Mouse (Mus musculus) heart, postnatal 36 days (tissue): ENCODE data around the gene Dip2b. TPM values are rescaled to one million over a fixed set of nuclear protein-coding genes. Genes with fewer than 3 reads are reported as not detected.

Experiments used
- DNase-seq, 2 experiments: peaks; one replicate each; pipeline ENCODE4 v3.0.0; 2021 to 2022
- intact Hi-C: fragments of 180-260 bp; cut with DNase I; formaldehyde crosslinking; loops from one replicate; pipeline ENCODE4 v1.15.1; 2025
- total RNA-seq, 2 experiments: library from RNA; stranded (reverse); gene quantifications; 2 replicates each; pipeline ENCODE4 v1.2.3; 2021

Gene Dip2b
- total RNA-seq, 2 experiments from 2014 or later = 21.0 to 21.5 TPM

- intact Hi-C loops = no loop called here
- peak in 1 of 2 experiments; percentile 24 for DNase-seq
Measured at GRCm38 (mm10) chr15:100167791-100168190, 129.3 kb downstream of the Dip2b start.

- DNase-seq = peak; percentile 33 to 51
- intact Hi-C loops = no loop called here
Measured at GRCm38 (mm10) chr15:100168191-100168606, 129.7 kb downstream of the Dip2b start.

- intact Hi-C loops = no loop called here
- no peak for DNase-seq
Measured at GRCm38 (mm10) chr15:100175176-100175575, 136.7 kb downstream of the Dip2b start.

GRCm38 (mm10) chr15:100177167-100177566, 138.7 kb downstream of the Dip2b start:
- no peak for DNase-seq
- intact Hi-C loops = no loop called here

GRCm38 (mm10) chr15:100177575-100177974, 139.1 kb downstream of the Dip2b start:
- no peak for DNase-seq
- intact Hi-C loops = no loop called here

- intact Hi-C loops = no loop called here
- DNase-seq = no peak
Measured at GRCm38 (mm10) chr15:100178487-100178886, 140.0 kb downstream of the Dip2b start.

- intact Hi-C loops = no loop called here
- DNase-seq = no peak
Measured at GRCm38 (mm10) chr15:100179685-100180084, 141.2 kb downstream of the Dip2b start.

- no peak for DNase-seq
- intact Hi-C loops = no loop called here
Measured at GRCm38 (mm10) chr15:100180221-100180620, 141.8 kb downstream of the Dip2b start.

- DNase-seq = no peak
- intact Hi-C loops = no loop called here
Measured at GRCm38 (mm10) chr15:100181841-100182240, 143.4 kb downstream of the Dip2b start.

GRCm38 (mm10) chr15:100182526-100183280, 144.2 kb downstream of the Dip2b start:
- no peak for DNase-seq
- intact Hi-C loops = no loop called here

- intact Hi-C loops = no loop called here
- DNase-seq = no peak
Measured at GRCm38 (mm10) chr15:100183510-100183909, 145.0 kb downstream of the Dip2b start.

GRCm38 (mm10) chr15:100184821-100185496, 146.5 kb downstream of the Dip2b start:
- intact Hi-C loops = loop anchor here (5.0 kb wide), 1 partner anchor 148 kb away; the partner anchor contains the start of gene Dip2b
- DNase-seq = no peak

- no peak for DNase-seq
- intact Hi-C loops = loop anchor here (5.0 kb wide), 1 partner anchor 149 kb away; the partner anchor contains the start of gene Dip2b
Measured at GRCm38 (mm10) chr15:100186234-100186633, 147.8 kb downstream of the Dip2b start.

- no peak for DNase-seq
- intact Hi-C loops = loop anchor here (5.0 kb wide), 1 partner anchor 150 kb away; the partner anchor contains the start of gene Dip2b
Measured at GRCm38 (mm10) chr15:100186882-100187672, 148.6 kb downstream of the Dip2b start.

- DNase-seq = no peak
- intact Hi-C loops = loop anchor here (5.0 kb wide), 1 partner anchor 151 kb away; the partner anchor contains the start of gene Dip2b
Measured at GRCm38 (mm10) chr15:100188542-100188941, 150.1 kb downstream of the Dip2b start.

- no peak for DNase-seq
- intact Hi-C loops = loop anchor here (5.0 kb wide), 1 partner anchor 152 kb away; the partner anchor contains the start of gene Dip2b
Measured at GRCm38 (mm10) chr15:100188962-100189404, 150.5 kb downstream of the Dip2b start.

GRCm38 (mm10) chr15:100190083-100190482, 151.6 kb downstream of the Dip2b start:
- no peak for DNase-seq
- intact Hi-C loops = no loop called here

- peak in 1 of 2 experiments; percentile 50 for DNase-seq
- intact Hi-C loops = no loop called here
Measured at GRCm38 (mm10) chr15:100198983-100199745, 160.7 kb downstream of the Dip2b start.

GRCm38 (mm10) chr15:100199790-100200189, 161.3 kb downstream of the Dip2b start:
- DNase-seq = peak; percentile 35 to 46
- intact Hi-C loops = no loop called here

GRCm38 (mm10) chr15:100201806-100202205, 163.3 kb downstream of the Dip2b start:
- intact Hi-C loops = no loop called here
- no peak for DNase-seq
